Mouse (Mus musculus): Measurements from ENCODE around the gene Hk2. TPM values are rescaled to one million over a fixed set of nuclear protein-coding genes. Genes with fewer than 3 reads are reported as not detected.

Hk2 gene
- total and polyA plus RNA-seq, 2 experiments from 2014 or later = 2.1 to 2.8 TPM

DNA sequence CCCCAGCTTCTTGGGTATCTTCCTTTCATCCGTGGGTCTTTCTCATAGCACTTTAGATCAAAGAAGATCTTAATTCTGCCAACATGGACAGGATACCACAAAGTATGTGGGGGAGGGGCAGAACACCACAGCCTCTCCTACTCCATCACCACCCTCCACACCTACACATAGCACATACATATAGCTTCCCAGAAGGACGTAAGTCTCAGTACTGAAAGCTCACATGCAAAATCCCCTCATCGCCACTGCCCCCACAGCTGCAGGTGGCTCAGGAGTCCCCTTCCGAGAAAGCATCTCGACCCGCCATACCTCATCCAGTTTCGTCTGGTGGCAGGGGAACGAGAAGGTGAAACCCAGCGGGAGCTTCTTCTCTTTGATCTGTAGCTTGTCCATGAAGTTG, 29.7 kb downstream of the Hk2 start:
- ATAC-seq = no peak
- Histone ChIP-seq H3K4me3 (ENCODE audit: low read depth, low read length) (no peak overlapping the region), H3K9me3 (ENCODE audit: low read length) (no peaks in the 10 kb centered on the region), H3K9ac (no peak overlapping the region), H3K27me3 (ENCODE audit: insufficient read depth, low read length) (no peaks in the 10 kb centered on the region), H3K36me3 (ENCODE audit: insufficient read depth) (no peaks in the 10 kb centered on the region), H3K4me1 (ENCODE audit: insufficient read depth) (no peaks in the 10 kb centered on the region), H3K4me2 (ENCODE audit: low read depth) (no peak overlapping the region), H3K27ac (ENCODE audit: low read depth, low read length) (no peak overlapping the region)
- 91% methylated on average over 9 of the region's 9 CpGs for WGBS
- DNase-seq = no peak
- no peak for TF ChIP-seq CTCF (IDR thresholded peaks at IDR 0.05; ENCODE audit: low read depth)

DNA sequence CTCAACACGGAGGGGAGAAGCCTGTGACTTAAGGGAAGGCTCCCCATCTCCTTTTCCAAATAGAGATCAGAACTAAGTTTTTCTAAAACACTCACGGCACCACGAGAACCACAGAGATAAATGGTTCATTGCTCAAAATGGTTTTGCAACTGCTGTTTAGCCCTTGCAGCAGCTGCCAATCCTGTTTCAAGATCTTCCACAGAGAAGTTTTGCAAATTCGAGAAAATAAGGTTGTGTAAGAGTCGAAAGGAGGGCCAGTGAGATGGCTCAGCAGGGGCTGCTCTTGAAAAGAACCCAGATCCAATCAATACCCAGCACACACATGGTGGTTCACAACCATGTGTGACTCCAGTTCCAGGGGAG, 32.8 kb downstream of the Hk2 start:
- Histone ChIP-seq H3K4me1 (ENCODE audit: insufficient read depth) (no peaks in the 10 kb centered on the region), H3K27ac (ENCODE audit: low read depth, low read length) (no peak overlapping the region)
- no peak for ATAC-seq

DNA sequence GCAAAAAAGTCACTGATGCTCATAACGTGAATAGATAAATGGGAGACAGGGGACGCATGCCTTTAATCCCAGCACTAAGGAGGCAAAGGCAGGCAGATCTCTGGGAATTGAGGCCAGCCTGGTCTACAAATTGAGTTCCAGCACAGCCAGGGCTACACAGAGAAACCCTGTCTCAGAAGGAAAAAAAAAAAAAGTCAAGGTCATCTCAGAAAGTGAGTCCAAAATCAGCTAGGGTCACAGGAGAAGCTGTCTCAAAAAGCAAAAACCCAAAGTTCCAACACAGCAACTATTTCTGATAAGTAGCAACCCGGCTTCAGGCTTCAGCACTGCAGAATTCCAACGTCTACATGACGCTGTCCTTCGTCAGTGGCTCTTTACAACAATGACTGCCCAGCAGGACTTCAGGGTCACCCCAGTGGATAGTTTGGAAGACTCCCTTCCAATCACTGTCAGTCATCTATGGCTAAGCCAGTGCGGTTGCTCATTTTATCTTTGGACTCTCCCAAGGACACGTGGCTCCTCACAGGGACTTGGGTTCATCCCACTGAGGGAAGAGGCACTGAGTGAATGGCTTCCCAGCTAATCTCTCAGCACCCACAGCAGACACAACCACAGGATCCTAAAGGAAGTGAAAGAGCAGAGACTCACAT, 33.3 kb downstream of the Hk2 start:
- Histone ChIP-seq H3K9me3 (ENCODE audit: low read length) (no peaks in the 10 kb centered on the region), H3K4me2 (ENCODE audit: low read depth) (no peak overlapping the region), H3K4me3 (ENCODE audit: low read depth, low read length) (no peak overlapping the region), H3K9ac (no peak overlapping the region), H3K36me3 (ENCODE audit: insufficient read depth) (no peaks in the 10 kb centered on the region), H3K27ac (ENCODE audit: low read depth, low read length) (no peak overlapping the region), H3K27me3 (ENCODE audit: insufficient read depth, low read length) (no peaks in the 10 kb centered on the region), H3K4me1 (ENCODE audit: insufficient read depth) (no peaks in the 10 kb centered on the region)
- TF ChIP-seq CTCF (IDR thresholded peaks at IDR 0.05; ENCODE audit: low read depth) = no peak
- DNase-seq (no peak), ATAC-seq (no peak)
- WGBS = 82% methylated on average over 8 of the region's 8 CpGs

More for the DNA sequence above, 32.8 kb downstream of the Hk2 start:
- 86% methylated on average over 5 of the region's 5 CpGs for WGBS
- Histone ChIP-seq H3K9ac (no peak overlapping the region), H3K27me3 (ENCODE audit: insufficient read depth, low read length) (no peaks in the 10 kb centered on the region), H3K36me3 (ENCODE audit: insufficient read depth) (no peaks in the 10 kb centered on the region), H3K4me3 (ENCODE audit: low read depth, low read length) (no peak overlapping the region), H3K9me3 (ENCODE audit: low read length) (no peaks in the 10 kb centered on the region), H3K4me2 (ENCODE audit: low read depth) (no peak overlapping the region)
- no peak for TF ChIP-seq CTCF (IDR thresholded peaks at IDR 0.05; ENCODE audit: low read depth)
- DNase-seq = no peak

DNA sequence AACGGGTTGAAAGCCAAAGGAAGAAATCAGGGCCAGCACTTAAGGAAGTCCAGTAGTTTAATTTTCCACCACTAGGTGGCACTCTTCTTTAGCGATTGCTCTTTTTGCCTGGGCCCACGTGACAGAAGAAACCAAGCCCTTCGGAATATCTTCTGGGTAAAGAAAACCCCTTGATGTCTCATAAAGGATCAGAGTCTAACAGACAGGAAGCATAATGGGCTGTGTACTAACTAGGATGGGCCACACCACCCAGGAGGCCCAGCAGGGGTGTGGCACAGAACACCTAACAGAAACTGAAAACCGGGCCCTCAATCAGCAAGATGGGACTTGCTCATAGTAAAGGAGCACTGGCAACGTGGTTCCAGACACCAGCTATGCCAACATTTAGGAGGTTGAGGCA, 34.0 kb downstream of the Hk2 start:
- H3K9me3 ChIP-seq (ENCODE audit: low read length) = no peaks in the 10 kb centered on the region
- ATAC-seq (peak; percentile 50), DNase-seq (peak; percentile 85)
- H3K27me3 ChIP-seq (ENCODE audit: insufficient read depth, low read length) = no peaks in the 10 kb centered on the region
- peak; percentile 80 for TF ChIP-seq CTCF (IDR thresholded peaks at IDR 0.05; ENCODE audit: low read depth)
- no peaks in the 10 kb centered on the region for H3K36me3 ChIP-seq (ENCODE audit: insufficient read depth)
- H3K4me1 ChIP-seq (ENCODE audit: insufficient read depth) = no peaks in the 10 kb centered on the region
- H3K9ac ChIP-seq = no peak overlapping the region
- WGBS = 29% methylated on average over 6 of the region's 6 CpGs
- no peak overlapping the region for H3K27ac ChIP-seq (ENCODE audit: low read depth, low read length)
- no peak overlapping the region for H3K4me3 ChIP-seq (ENCODE audit: low read depth, low read length)
- H3K4me2 ChIP-seq (ENCODE audit: low read depth) = peak overlapping the region; percentile 13; the same call in 1 of the 2 replicates

DNA sequence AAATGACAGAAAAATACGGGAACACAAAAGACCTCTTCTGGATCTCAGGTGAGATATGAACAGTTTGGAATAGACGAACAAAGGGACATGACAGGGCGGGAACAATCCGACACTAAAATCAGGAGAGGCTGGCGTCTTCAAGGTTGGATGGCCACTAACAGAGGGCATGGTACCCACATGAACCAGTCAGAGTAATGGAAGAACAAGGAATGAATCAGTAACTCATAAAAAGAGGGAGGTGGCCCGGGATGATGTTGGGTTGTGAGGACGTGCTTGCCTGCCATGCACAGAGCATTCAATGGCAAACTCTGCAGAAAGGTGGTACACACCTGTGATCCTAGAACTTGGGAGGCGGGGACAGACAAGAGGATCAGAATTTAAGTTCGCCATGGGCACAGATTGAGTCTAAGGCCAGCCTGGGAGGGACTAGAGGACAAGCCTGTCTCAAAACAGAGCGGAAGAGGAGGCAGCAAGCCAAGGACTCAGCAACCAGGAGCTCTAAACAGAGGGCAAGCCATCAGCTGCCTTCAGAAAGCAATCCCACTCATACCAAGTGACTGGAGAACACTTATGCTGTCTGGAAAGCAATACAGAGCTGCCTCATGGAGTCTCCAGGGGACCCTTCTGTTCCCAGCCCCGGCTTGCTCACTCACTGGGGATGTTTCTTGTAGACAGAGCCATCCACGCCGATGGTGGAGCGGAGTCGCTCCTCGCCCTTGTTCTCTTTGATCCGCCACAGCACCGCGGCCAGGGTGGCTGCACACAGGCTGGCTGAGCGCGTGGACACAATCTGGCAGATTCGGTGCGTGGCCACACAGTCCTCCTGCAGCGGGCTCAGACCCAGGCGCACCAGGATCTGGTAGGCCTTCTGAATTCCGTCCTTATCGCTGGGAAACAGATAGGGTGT, 36.4 kb downstream of the Hk2 start:
- Histone ChIP-seq H3K27ac (ENCODE audit: low read depth, low read length) (no peak overlapping the region), H3K9me3 (ENCODE audit: low read length) (no peaks in the 10 kb centered on the region), H3K27me3 (ENCODE audit: insufficient read depth, low read length) (no peaks in the 10 kb centered on the region), H3K9ac (no peak overlapping the region), H3K36me3 (ENCODE audit: insufficient read depth) (no peaks in the 10 kb centered on the region), H3K4me1 (ENCODE audit: insufficient read depth) (no peaks in the 10 kb centered on the region), H3K4me2 (ENCODE audit: low read depth) (no peak overlapping the region), H3K4me3 (ENCODE audit: low read depth, low read length) (no peak overlapping the region)
- DNase-seq (no peak), ATAC-seq (no peak)
- 95% methylated on average over 27 of the region's 27 CpGs for WGBS
- TF ChIP-seq CTCF (IDR thresholded peaks at IDR 0.05; ENCODE audit: low read depth) = no peak

DNA sequence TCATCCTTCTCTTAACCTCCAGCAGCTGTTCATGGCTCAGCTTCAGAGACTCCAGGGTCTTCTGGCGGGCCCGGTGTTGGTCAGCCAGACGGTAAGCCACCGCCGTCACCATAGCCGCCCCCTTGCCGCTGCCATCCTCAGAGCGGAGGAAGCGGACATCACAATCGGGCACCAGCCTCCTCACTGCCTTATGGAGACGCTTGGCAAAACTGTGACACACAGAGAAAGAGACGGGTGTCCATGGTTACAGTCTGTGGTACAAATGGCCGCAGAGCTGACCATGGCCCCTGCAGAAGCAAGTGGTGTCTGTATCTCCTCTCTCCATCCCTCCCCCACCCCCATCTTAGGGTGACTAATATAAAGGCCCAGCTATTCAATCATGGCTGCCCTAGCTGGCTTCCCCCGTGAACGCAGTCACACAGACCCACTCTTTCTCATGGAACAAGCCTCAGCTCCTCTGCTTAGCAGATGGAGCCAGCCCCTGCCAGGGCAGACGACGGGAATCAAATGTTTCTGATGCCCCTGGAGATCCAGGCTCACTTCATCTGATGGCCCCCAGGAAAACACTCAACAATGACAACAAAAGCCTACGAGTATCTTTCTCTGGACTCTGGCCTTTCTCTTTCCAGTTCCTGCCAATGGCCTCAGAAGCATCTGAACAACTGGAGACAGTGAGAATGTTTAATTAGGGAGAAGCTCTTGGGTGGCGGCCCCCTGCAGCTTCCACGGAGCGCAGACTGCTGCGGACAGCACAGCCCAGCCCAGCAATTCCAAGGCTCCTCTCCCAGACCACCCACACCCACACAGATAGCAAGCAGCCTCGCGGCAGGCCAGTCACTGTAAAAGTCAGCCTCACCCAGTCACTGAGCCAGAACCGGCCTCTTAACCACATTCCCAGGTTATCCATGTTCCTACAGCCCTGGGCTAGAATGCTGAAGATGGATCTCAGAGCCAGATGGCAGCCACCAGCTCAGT, 37.3 kb downstream of the Hk2 start:
- no peak overlapping the region for H3K4me3 ChIP-seq (ENCODE audit: low read depth, low read length)
- H3K27me3 ChIP-seq (ENCODE audit: insufficient read depth, low read length) = no peaks in the 10 kb centered on the region
- no peaks in the 10 kb centered on the region for H3K36me3 ChIP-seq (ENCODE audit: insufficient read depth)
- 82% methylated on average over 25 of the region's 25 CpGs for WGBS
- TF ChIP-seq CTCF (IDR thresholded peaks at IDR 0.05; ENCODE audit: low read depth) = no peak
- H3K9me3 ChIP-seq (ENCODE audit: low read length) = no peaks in the 10 kb centered on the region
- no peak overlapping the region for H3K9ac ChIP-seq
- DNase-seq = no peak
- no peak for ATAC-seq
- no peaks in the 10 kb centered on the region for H3K4me1 ChIP-seq (ENCODE audit: insufficient read depth)
- H3K27ac ChIP-seq (ENCODE audit: low read depth, low read length) = no peak overlapping the region
- H3K4me2 ChIP-seq (ENCODE audit: low read depth) = no peak overlapping the region
